Mouse (Mus musculus): ENCODE results near the gene Alpi. TPM values are rescaled to one million over a fixed set of nuclear protein-coding genes. Genes with fewer than 3 reads are reported as not detected.

Alpi gene
- polyA plus RNA-seq (2014; fragmentation: Nextera tagmentation; extraction: Ambion mirVana): not detected in 2 replicates

DNA sequence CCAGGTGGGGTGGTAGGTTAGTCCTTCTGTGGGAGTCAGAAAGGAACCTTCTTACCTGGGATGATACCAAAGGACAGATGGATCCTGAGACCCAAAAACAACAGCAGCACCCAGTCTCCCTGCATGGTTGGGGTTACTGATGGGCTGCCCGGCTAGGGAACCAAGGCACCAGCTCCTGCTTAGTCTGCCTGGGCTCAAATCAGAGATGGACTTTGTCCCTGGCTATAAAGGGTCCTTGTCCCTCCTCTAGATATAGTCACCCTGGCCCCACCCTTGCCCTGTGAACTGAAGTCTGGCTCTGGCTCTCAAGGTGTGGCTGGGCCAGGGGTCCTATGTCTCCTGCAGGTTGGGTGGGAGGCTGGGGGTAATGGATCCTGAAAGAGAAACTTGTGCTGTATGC, at the start of gene Alpi:
Gene Alpi (minus strand): TSS at position 196 of the 400 bp plus-strand sequence.
- Histone ChIP-seq H3K27me3 (ENCODE audit: control insufficient read depth, insufficient read depth, low read length) (no peaks in the 10 kb centered on the region), H3K27ac (ENCODE audit: low read depth, low read length) (no peak within 1 kb of the TSS), H3K36me3 (ENCODE audit: control insufficient read depth, insufficient read depth, low read length) (no peaks in the 10 kb centered on the region), H3K4me1 (ENCODE audit: control insufficient read depth, insufficient read depth, low read length) (no peaks in the 10 kb centered on the region), H3K4me2 (ENCODE audit: low read depth, low read length) (no peak within 1 kb of the TSS), H3K9ac (replicated peaks; ENCODE audit: low read depth, low read length) (no peak within 1 kb of the TSS), H3K4me3 (ENCODE audit: low read depth, low read length) (no peak within 1 kb of the TSS), H3K9me3 (ENCODE audit: control insufficient read depth, low read length) (no peaks in the 10 kb centered on the region)
- ATAC-seq (ENCODE audit: low read depth): no peak
- 91% methylated on average over 1 of the region's 1 CpGs for WGBS

DNA sequence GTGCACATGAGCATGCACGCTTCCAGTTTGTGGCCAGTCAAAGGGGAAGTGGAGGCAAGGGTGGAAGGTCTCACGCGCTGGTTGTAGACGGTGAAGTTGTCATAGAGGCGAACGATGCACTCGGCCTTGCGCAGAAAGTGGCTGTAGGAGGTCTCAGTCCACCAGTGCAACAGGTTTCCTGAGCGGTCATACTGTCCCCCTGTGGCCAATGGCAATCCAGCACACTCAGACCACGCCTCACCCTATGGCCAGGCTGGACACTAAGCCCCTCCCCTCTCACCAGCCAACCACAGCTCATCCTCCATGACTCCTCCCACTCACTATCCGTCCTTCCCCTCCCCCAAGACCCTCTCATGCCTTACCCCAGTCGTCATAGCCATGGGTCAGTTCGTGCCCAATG, 48.0 kb upstream of the Alpi start:
- Histone ChIP-seq H3K4me1 (ENCODE audit: control insufficient read depth, insufficient read depth, low read length) (0 out of 2 replicates have a peak, but pooled peaks cover 6% of the 10 kb centered on the region), H3K4me2 (ENCODE audit: low read depth, low read length) (no peak overlapping the region), H3K4me3 (ENCODE audit: low read depth, low read length) (no peak overlapping the region), H3K36me3 (ENCODE audit: control insufficient read depth, insufficient read depth, low read length) (no peaks in the 10 kb centered on the region), H3K27me3 (ENCODE audit: control insufficient read depth, insufficient read depth, low read length) (peaks cover 26% of the 10 kb centered on the region), H3K9ac (replicated peaks; ENCODE audit: low read depth, low read length) (no peak overlapping the region), H3K9me3 (ENCODE audit: control insufficient read depth, low read length) (no peaks in the 10 kb centered on the region), H3K27ac (ENCODE audit: low read depth, low read length) (no peak overlapping the region)
- no peak for ATAC-seq (ENCODE audit: low read depth)
- WGBS: 28% methylated on average over 13 of the region's 13 CpGs

DNA sequence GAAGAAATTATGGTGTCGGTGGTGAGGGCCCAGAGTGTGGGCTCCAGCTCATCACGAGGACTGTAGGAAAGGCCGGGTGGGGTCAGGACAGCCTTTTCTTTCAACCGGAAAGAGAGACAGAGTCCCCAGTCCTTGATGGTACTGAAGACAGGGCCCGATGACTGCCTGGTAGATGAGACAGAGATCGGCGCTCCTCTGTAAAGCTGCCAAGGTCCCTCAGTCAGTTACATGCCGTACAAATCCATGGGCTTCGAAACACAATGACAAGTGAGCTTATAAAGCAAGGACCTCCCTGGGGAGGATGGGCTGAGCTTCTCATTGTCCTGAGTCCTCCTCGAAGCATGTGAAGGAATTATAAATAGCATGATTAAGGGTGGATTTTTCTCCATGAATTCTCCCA, 41.7 kb upstream of the Alpi start:
- ATAC-seq (ENCODE audit: low read depth): peak; percentile 36; the same call in 1 of the 2 replicates
- no peaks in the 10 kb centered on the region for H3K27me3 ChIP-seq (ENCODE audit: control insufficient read depth, insufficient read depth, low read length)
- no peaks in the 10 kb centered on the region for H3K36me3 ChIP-seq (ENCODE audit: control insufficient read depth, insufficient read depth, low read length)
- peaks cover 15% of the 10 kb centered on the region for H3K4me1 ChIP-seq (ENCODE audit: control insufficient read depth, insufficient read depth, low read length)
- H3K27ac ChIP-seq (ENCODE audit: low read depth, low read length): peak overlapping the region; percentile 22; the same call in 1 of the 2 replicates
- no peaks in the 10 kb centered on the region for H3K9me3 ChIP-seq (ENCODE audit: control insufficient read depth, low read length)
- no peak overlapping the region for H3K9ac ChIP-seq (replicated peaks; ENCODE audit: low read depth, low read length)
- no peak overlapping the region for H3K4me2 ChIP-seq (ENCODE audit: low read depth, low read length)
- no peak overlapping the region for H3K4me3 ChIP-seq (ENCODE audit: low read depth, low read length)
- 58% methylated on average over 10 of the region's 10 CpGs for WGBS

DNA sequence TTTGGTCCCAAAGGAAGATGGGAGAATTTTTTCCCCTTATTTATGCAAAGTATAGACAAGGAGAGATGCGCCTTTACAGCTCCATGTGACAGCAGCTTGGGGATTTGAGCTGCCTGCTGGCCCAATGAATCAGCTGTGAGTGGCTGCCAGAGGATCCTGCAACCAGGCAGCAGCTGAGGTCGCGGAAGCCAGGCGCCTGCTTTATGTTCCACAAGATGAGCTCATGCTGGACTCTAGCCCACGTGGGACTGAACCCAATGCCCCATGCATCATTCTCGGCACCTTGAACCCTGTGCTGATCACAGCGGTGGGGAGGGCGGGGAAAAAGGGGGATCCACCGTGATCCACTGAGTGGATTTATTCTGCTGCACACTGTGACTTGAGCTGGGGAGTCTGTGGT, 41.0 kb upstream of the Alpi start:
- Histone ChIP-seq H3K36me3 (ENCODE audit: control insufficient read depth, insufficient read depth, low read length) (no peaks in the 10 kb centered on the region), H3K27me3 (ENCODE audit: control insufficient read depth, insufficient read depth, low read length) (no peaks in the 10 kb centered on the region), H3K9me3 (ENCODE audit: control insufficient read depth, low read length) (no peaks in the 10 kb centered on the region), H3K9ac (replicated peaks; ENCODE audit: low read depth, low read length) (no peak overlapping the region), H3K4me1 (ENCODE audit: control insufficient read depth, insufficient read depth, low read length) (peaks cover 15% of the 10 kb centered on the region), H3K27ac (ENCODE audit: low read depth, low read length) (peak overlapping the region; percentile 34; the same call in 1 of the 2 replicates), H3K4me2 (ENCODE audit: low read depth, low read length) (0 out of 2 replicates have a peak overlapping the region, but pooled peaks have one; percentile 2), H3K4me3 (ENCODE audit: low read depth, low read length) (no peak overlapping the region)
- WGBS: 33% methylated on average over 9 of the region's 9 CpGs
- ATAC-seq (ENCODE audit: low read depth): peak; percentile 80

DNA sequence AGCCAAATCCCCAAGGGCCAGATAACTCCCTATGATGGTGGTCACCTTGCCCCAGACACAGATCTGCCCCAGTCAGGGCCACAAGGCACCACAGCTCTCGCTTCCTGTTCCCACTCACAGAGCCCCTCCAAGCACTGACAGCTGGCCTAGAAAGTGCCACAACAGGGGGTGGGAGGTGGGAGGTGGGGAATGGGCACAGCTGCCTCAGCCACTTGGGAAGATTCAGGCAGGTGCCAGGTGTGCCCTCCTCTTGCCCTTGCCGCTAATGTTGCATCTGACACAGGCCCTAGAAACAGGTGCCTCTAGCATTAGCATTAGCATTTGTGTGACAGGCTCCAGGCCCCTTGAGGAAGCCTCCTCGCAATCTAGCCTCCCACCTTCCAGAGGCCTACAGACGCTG, 40.1 kb upstream of the Alpi start:
- H3K4me2 ChIP-seq (ENCODE audit: low read depth, low read length): no peak overlapping the region
- H3K9ac ChIP-seq (replicated peaks; ENCODE audit: low read depth, low read length): no peak overlapping the region
- no peaks in the 10 kb centered on the region for H3K27me3 ChIP-seq (ENCODE audit: control insufficient read depth, insufficient read depth, low read length)
- H3K36me3 ChIP-seq (ENCODE audit: control insufficient read depth, insufficient read depth, low read length): no peaks in the 10 kb centered on the region
- H3K4me3 ChIP-seq (ENCODE audit: low read depth, low read length): no peak overlapping the region
- WGBS: 52% methylated on average over 4 of the region's 4 CpGs
- ATAC-seq (ENCODE audit: low read depth): 0 out of 2 replicates have a peak, but pooled peaks have one; percentile 13
- no peaks in the 10 kb centered on the region for H3K9me3 ChIP-seq (ENCODE audit: control insufficient read depth, low read length)
- H3K27ac ChIP-seq (ENCODE audit: low read depth, low read length): peak overlapping the region; percentile 48; the same call in 1 of the 2 replicates
- H3K4me1 ChIP-seq (ENCODE audit: control insufficient read depth, insufficient read depth, low read length): peaks cover 15% of the 10 kb centered on the region

DNA sequence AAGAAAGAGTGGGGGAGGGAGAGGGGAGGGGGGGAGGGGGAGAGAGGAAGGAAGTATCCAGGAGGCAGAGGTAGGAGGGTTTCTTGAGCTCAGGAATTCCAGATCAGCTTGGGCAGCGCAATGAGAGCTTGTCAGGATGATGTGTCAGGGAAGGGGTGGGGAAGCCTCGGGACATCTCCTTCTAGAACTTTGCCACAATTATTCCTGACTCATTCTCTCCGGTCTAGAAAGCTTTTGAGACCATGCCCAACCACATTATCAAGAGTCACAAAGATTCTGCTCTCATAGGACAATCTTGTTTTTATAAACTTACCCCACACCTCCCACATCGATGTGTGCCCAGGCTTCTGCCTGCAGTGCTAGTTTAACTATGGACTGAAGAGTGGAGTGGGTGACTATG, 30.4 kb upstream of the Alpi start:
- no peak overlapping the region for H3K4me2 ChIP-seq (ENCODE audit: low read depth, low read length)
- no peak overlapping the region for H3K27ac ChIP-seq (ENCODE audit: low read depth, low read length)
- H3K27me3 ChIP-seq (ENCODE audit: control insufficient read depth, insufficient read depth, low read length): 0 out of 2 replicates have a peak, but pooled peaks cover 1% of the 10 kb centered on the region
- no peak overlapping the region for H3K9ac ChIP-seq (replicated peaks; ENCODE audit: low read depth, low read length)
- no peak overlapping the region for H3K4me3 ChIP-seq (ENCODE audit: low read depth, low read length)
- no peaks in the 10 kb centered on the region for H3K9me3 ChIP-seq (ENCODE audit: control insufficient read depth, low read length)
- H3K4me1 ChIP-seq (ENCODE audit: control insufficient read depth, insufficient read depth, low read length): no peaks in the 10 kb centered on the region
- no peak for ATAC-seq (ENCODE audit: low read depth)
- WGBS: 85% methylated on average over 4 of the region's 4 CpGs
- H3K36me3 ChIP-seq (ENCODE audit: control insufficient read depth, insufficient read depth, low read length): no peaks in the 10 kb centered on the region

DNA sequence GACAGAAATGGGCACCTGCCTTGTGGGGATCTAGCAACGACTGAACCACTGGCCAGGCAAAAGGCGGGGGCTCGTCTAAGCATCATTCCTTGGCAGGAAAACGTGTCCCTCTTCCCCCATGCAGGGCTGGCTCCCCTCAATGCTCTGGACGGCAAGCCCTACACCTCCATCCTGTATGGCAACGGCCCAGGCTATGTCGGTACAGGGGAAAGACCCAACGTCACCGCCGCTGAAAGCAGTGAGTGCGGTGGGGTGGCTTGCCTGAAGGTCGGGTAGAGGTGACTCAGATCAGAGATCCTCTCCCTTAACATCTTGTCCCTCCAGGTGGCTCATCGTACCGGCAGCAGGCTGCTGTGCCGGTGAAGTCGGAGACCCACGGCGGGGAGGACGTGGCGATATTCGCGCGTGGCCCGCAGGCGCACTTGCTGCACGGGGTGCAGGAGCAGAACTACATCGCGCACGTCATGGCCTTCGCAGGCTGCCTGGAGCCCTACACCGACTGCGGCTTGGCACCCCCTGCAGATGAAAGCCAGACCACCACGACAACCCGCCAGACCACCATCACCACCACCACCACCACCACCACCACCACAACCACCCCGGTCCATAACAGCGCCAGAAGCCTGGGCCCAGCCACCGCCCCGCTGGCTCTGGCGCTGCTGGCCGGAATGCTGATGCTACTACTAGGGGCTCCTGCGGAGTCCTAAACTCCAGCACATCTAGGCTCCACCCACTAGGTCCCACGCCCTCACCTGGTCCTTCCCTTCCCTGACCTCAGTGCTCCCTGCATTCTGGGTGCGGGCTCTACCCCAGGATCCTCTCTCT, 26.0 kb upstream of the Alpi start:
- no peaks in the 10 kb centered on the region for H3K36me3 ChIP-seq (ENCODE audit: control insufficient read depth, insufficient read depth, low read length)
- ATAC-seq (ENCODE audit: low read depth): peak; percentile 53
- H3K27ac ChIP-seq (ENCODE audit: low read depth, low read length): no peak overlapping the region
- H3K9ac ChIP-seq (replicated peaks; ENCODE audit: low read depth, low read length): no peak overlapping the region
- H3K4me1 ChIP-seq (ENCODE audit: control insufficient read depth, insufficient read depth, low read length): no peaks in the 10 kb centered on the region
- 0 out of 2 replicates have a peak, but pooled peaks cover 5% of the 10 kb centered on the region for H3K27me3 ChIP-seq (ENCODE audit: control insufficient read depth, insufficient read depth, low read length)
- H3K9me3 ChIP-seq (ENCODE audit: control insufficient read depth, low read length): no peaks in the 10 kb centered on the region
- H3K4me3 ChIP-seq (ENCODE audit: low read depth, low read length): no peak overlapping the region
- H3K4me2 ChIP-seq (ENCODE audit: low read depth, low read length): peak overlapping the region; percentile 34
- 7% methylated on average over 42 of the region's 43 CpGs for WGBS

DNA sequence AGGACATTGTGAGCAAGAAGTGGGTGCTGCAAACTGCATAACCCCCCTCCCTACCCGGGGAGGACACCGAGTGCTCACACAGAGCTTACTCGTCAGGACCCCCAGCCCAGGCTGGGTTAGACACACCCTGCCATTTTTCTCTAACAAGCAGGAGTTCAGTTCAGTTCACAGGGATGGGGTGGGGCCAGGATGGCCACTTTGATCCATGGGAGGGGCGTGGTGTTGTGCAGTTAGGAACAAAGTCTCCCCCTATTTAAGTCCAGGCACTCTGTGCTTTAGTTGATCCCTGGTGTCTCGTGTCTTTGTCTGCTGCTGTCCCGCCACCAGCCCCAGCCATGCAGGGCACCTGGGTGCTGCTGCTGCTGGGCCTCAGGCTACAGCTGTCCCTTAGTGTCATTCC, 23.3 kb upstream of the Alpi start, which contains the start of gene Akp3:
Gene Akp3 (plus strand): TSS at position 301 of the 400 bp plus-strand sequence.
- Histone ChIP-seq H3K4me1 (ENCODE audit: control insufficient read depth, insufficient read depth, low read length) (no peaks in the 10 kb centered on the region), H3K36me3 (ENCODE audit: control insufficient read depth, insufficient read depth, low read length) (no peaks in the 10 kb centered on the region), H3K27me3 (ENCODE audit: control insufficient read depth, insufficient read depth, low read length) (0 out of 2 replicates have a peak, but pooled peaks cover 5% of the 10 kb centered on the region), H3K9ac (replicated peaks; ENCODE audit: low read depth, low read length) (no peak within 1 kb of the TSS), H3K4me3 (ENCODE audit: low read depth, low read length) (no peak within 1 kb of the TSS), H3K4me2 (ENCODE audit: low read depth, low read length) (no peak within 1 kb of the TSS), H3K27ac (ENCODE audit: low read depth, low read length) (no peak within 1 kb of the TSS), H3K9me3 (ENCODE audit: control insufficient read depth, low read length) (no peaks in the 10 kb centered on the region)
- WGBS: 75% methylated on average over 6 of the region's 6 CpGs
- no peak for ATAC-seq (ENCODE audit: low read depth)

DNA sequence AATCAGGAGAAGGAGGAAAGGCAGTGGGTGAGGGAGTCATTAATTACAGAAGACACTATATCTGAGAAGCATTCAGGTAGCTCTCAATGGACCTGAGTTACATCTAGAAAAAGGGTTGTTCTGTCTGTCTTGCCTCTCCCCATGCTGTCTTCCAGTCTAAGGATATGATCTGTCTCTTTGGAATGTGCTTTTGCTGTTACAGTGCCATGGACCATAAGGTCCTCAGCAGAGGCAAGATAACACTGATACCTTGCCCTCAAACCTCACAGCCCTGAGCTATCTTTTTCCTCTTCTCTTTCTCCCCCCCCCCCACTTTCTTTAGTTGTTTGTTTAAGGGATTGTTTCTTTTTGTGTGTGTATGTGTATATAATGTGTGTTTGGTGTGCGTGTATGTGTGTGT, 13.4 kb upstream of the Alpi start:
- Histone ChIP-seq H3K36me3 (ENCODE audit: control insufficient read depth, insufficient read depth, low read length) (no peaks in the 10 kb centered on the region), H3K27me3 (ENCODE audit: control insufficient read depth, insufficient read depth, low read length) (no peaks in the 10 kb centered on the region), H3K27ac (ENCODE audit: low read depth, low read length) (no peak overlapping the region), H3K9ac (replicated peaks; ENCODE audit: low read depth, low read length) (no peak overlapping the region), H3K4me1 (ENCODE audit: control insufficient read depth, insufficient read depth, low read length) (no peaks in the 10 kb centered on the region), H3K4me2 (ENCODE audit: low read depth, low read length) (no peak overlapping the region), H3K4me3 (ENCODE audit: low read depth, low read length) (no peak overlapping the region), H3K9me3 (ENCODE audit: control insufficient read depth, low read length) (no peaks in the 10 kb centered on the region)
- ATAC-seq (ENCODE audit: low read depth): no peak
- 72% methylated on average over 1 of the region's 1 CpGs for WGBS

Measured in neural tube, embryonic 14.5 days (tissue).